Mouse (Mus musculus) hindbrain, embryonic 15.5 days (tissue): Measurements from ENCODE around the gene Ddx59. TPM values are rescaled to one million over a fixed set of nuclear protein-coding genes. Genes with fewer than 3 reads are reported as not detected.

Experiments used
- ATAC-seq: fragments of 200-750 bp; cut with Nextera tagmentation; 2 replicates; pipeline ENCODE4 v1.8.0; 2017; ENCODE audit warnings: low read depth, moderate number of reproducible peaks, moderate TSS enrichment; ENCODE audit not compliant: low FRiP score
- H3K27ac ChIP-seq: fragments of 300-500 bp; sonication (generic); replicated peaks from 2 replicates; pipeline ENCODE4 v1.5.1; 2015; ENCODE audit warnings: mild to moderate bottlenecking, inconsistent platforms
- H3K27me3 ChIP-seq: fragments of 300-500 bp; sonication (generic); 2 replicates; pipeline ENCODE4 v1.6.1; 2015; ENCODE audit warnings: control low read depth, inconsistent platforms
- H3K36me3 ChIP-seq: fragments of 300-500 bp; sonication (generic); 2 replicates; pipeline ENCODE4 v1.6.1; 2015; ENCODE audit warnings: control low read depth, inconsistent platforms
- H3K4me1 ChIP-seq: fragments of 300-500 bp; sonication (generic); replicated peaks from 2 replicates; pipeline ENCODE4 v1.6.1; 2015; ENCODE audit warnings: control low read depth, inconsistent platforms
- H3K4me2 ChIP-seq: fragments of 300-500 bp; sonication (generic); 2 replicates; pipeline ENCODE4 v1.6.1; 2015; ENCODE audit warnings: moderate library complexity, mild to moderate bottlenecking, inconsistent platforms
- H3K4me3 ChIP-seq: fragments of 300-500 bp; sonication (generic); 2 replicates; pipeline ENCODE4 v1.5.1; 2015; ENCODE audit warnings: mild to moderate bottlenecking, inconsistent platforms
- H3K9ac ChIP-seq: fragments of 300-500 bp; sonication (generic); 2 replicates; pipeline ENCODE4 v1.6.1; 2015; ENCODE audit warnings: inconsistent platforms
- H3K9me3 ChIP-seq: fragments of 300-500 bp; sonication (generic); 2 replicates; pipeline ENCODE4 v1.6.1; 2016; ENCODE audit warnings: control low read depth, inconsistent platforms
- WGBS: fragments of 180-500 bp; shearing (Covaris S2); methylation state at CpG from one replicate; pipeline ENCODE4 v1.1.7; 2015; 5-methylcytosine and 5-hydroxymethylcytosine counted together
- polyA plus RNA-seq: library from polyadenylated mRNA; unstranded; fragments of >200 nt; fragmentation: Nextera tagmentation; extraction: Ambion mirVana; gene quantifications from 2 replicates; pipeline ENCODE4 v1.2.1, GENCODE M21; 2015

Ddx59 gene
- polyA plus RNA-seq, 1 experiment from 2014 or later, result 19.5 TPM

GRCm38 (mm10) chr1:136452421-136452820, 37.4 kb downstream of the Ddx59 start:
- Histone ChIP-seq H3K27ac (no peak overlapping the region), H3K4me1 (0 out of 2 replicates have a peak, but pooled peaks cover 3% of the 10 kb centered on the region), H3K27me3 (no peaks in the 10 kb centered on the region), H3K36me3 (no peaks in the 10 kb centered on the region), H3K4me2 (no peak overlapping the region), H3K4me3 (no peak overlapping the region), H3K9me3 (no peaks in the 10 kb centered on the region), H3K9ac (no peak overlapping the region)
- ATAC-seq, result no peak
- WGBS, result 61% methylated on average over 5 of the region's 5 CpGs

DNA sequence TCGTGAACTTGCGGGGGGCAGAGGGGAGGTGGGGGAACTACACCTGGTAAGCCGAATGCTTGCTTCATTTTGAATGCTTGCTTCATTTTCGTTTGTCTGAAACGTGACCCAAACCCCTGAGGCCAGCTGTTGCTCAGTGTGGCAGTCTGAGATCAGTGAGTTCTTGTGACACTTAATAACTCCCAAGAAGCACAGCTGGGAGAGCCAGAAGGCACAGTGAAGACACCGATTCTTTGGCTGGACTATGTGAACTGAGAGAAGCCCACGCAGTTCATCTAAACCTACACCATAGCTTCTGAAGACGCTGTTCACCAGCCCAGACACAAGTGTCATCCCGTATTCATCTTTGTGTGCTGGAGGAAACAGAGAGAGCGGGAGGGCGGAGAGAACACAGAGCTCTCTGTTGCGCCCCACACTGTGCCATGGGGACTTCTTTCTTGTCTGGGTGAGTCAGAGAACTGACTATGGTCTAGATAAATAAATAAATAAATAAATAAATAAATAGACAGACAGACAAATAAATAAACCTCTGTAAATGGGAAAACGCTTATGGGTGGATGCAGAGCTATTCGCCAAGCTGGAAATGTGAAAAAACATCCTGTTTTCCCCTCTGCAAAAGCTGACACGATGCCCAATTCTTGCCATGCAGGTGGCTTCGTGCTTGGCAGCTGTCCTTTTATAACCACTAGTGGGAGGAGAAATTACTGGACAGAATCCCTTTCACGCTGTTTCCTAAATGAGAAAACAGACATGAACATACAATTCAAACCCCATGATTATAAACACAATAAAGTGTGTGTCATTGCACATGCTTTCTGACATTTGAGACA, 40.9 kb downstream of the Ddx59 start:
- no peak for ATAC-seq
- 0 out of 2 replicates have a peak, but pooled peaks cover 3% of the 10 kb centered on the region for H3K4me1 ChIP-seq
- no peaks in the 10 kb centered on the region for H3K27me3 ChIP-seq
- WGBS, result 72% methylated on average over 17 of the region's 17 CpGs
- H3K27ac ChIP-seq, result no peak overlapping the region
- no peaks in the 10 kb centered on the region for H3K9me3 ChIP-seq
- H3K4me3 ChIP-seq, result no peak overlapping the region
- H3K4me2 ChIP-seq, result no peak overlapping the region
- no peaks in the 10 kb centered on the region for H3K36me3 ChIP-seq
- no peak overlapping the region for H3K9ac ChIP-seq

- H3K9ac ChIP-seq, result no peak overlapping the region
- no peak overlapping the region for H3K27ac ChIP-seq
- WGBS, result 77% methylated on average over 6 of the region's 6 CpGs
- ATAC-seq, result no peak
- no peak overlapping the region for H3K4me3 ChIP-seq
- no peaks in the 10 kb centered on the region for H3K36me3 ChIP-seq
- H3K9me3 ChIP-seq, result no peaks in the 10 kb centered on the region
- H3K4me2 ChIP-seq, result no peak overlapping the region
- 0 out of 2 replicates have a peak, but pooled peaks cover 3% of the 10 kb centered on the region for H3K4me1 ChIP-seq
- H3K27me3 ChIP-seq, result no peaks in the 10 kb centered on the region
Measured at GRCm38 (mm10) chr1:136456741-136457140, 41.7 kb downstream of the Ddx59 start.

DNA sequence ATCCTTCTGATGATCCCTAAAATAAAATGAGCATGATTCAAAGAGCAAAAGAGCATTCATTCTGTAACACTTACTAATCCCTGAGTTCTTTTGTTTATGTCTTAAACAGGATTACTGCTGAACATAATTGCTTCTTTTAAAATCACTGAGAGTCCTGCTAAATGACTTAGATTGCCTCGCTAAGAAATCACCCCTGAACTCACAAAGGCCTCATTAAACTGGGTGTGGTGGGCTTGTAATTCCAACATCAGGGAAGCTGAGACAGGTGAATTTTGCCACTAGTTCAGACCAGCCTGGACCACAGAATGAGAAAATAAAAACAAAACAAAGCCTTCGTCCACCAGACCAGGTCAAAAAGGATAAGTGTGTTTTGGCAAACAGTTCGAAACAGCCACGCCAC, 42.3 kb downstream of the Ddx59 start:
- Histone ChIP-seq H3K36me3 (no peaks in the 10 kb centered on the region), H3K4me1 (0 out of 2 replicates have a peak, but pooled peaks cover 3% of the 10 kb centered on the region), H3K27ac (no peak overlapping the region), H3K4me3 (no peak overlapping the region), H3K27me3 (no peaks in the 10 kb centered on the region), H3K9me3 (no peaks in the 10 kb centered on the region), H3K9ac (no peak overlapping the region), H3K4me2 (no peak overlapping the region)
- ATAC-seq, result no peak
- 81% methylated on average over 4 of the region's 4 CpGs for WGBS

DNA sequence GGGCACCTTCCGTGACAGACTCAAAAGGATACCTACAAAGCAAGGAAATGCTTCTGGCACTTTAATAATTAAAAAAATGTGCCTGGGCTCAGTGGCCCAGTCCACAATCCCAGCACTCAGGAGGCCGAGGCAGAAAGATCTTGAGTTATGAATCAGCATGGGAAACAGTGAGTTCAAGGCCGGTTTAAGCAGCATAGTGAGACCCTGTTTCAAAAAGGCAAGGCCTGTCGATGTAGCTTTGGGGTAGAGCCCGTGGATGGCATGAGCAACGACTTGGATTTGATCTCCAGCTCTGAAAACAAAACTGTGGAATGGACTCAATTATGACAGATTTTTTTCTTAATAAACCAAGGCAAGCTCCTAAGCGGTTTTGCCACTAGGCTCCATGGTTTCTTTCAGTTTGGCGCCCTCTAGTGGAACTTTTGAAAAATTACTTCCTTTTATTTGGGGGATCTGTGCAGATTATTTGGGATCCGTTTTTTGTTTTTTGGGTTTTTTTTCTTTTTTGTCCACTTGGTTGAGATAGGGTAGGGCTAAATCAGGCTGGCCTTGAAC, 43.7 kb downstream of the Ddx59 start:
- H3K27me3 ChIP-seq, result no peaks in the 10 kb centered on the region
- H3K27ac ChIP-seq, result no peak overlapping the region
- no peak overlapping the region for H3K4me3 ChIP-seq
- 0 out of 2 replicates have a peak, but pooled peaks cover 3% of the 10 kb centered on the region for H3K4me1 ChIP-seq
- no peak overlapping the region for H3K4me2 ChIP-seq
- no peaks in the 10 kb centered on the region for H3K9me3 ChIP-seq
- 0 out of 2 replicates have a peak, but pooled peaks have one; percentile 4 for ATAC-seq
- H3K36me3 ChIP-seq, result no peaks in the 10 kb centered on the region
- WGBS, result 31% methylated on average over 9 of the region's 9 CpGs
- no peak overlapping the region for H3K9ac ChIP-seq

- no peaks in the 10 kb centered on the region for H3K9me3 ChIP-seq
- no peak overlapping the region for H3K27ac ChIP-seq
- peaks cover 7% of the 10 kb centered on the region for H3K4me1 ChIP-seq
- no peak overlapping the region for H3K4me3 ChIP-seq
- 51% methylated on average over 10 of the region's 10 CpGs for WGBS
- H3K27me3 ChIP-seq, result no peaks in the 10 kb centered on the region
- no peak for ATAC-seq
- no peak overlapping the region for H3K9ac ChIP-seq
- H3K4me2 ChIP-seq, result no peak overlapping the region
- H3K36me3 ChIP-seq, result no peaks in the 10 kb centered on the region
Measured at GRCm38 (mm10) chr1:136462443-136462842, 47.4 kb downstream of the Ddx59 start.

DNA sequence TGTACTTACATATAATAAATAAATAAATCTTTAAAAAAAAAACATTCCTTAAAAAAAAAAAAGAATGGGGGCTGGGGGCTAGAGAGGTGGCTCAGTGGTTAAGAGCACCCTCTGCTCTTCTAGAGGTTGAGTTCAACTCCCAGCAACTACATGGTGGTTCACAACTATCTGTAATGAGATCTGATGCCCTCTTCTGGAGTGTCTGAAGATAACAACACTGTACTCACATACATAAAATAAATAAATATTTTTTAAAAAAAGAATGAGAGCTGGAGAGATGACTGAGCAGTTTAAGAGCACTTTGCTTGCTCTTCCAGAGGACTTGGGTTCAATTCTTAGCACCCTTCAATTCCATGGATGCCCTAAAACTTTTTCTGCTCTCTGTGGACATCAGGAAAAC, 50.1 kb downstream of the Ddx59 start:
- no peak overlapping the region for H3K27ac ChIP-seq
- no peaks in the 10 kb centered on the region for H3K27me3 ChIP-seq
- H3K36me3 ChIP-seq, result no peaks in the 10 kb centered on the region
- H3K9ac ChIP-seq, result no peak overlapping the region
- H3K4me2 ChIP-seq, result no peak overlapping the region
- no peaks in the 10 kb centered on the region for H3K9me3 ChIP-seq
- no peak overlapping the region for H3K4me3 ChIP-seq
- ATAC-seq, result no peak
- peaks cover 7% of the 10 kb centered on the region for H3K4me1 ChIP-seq

GRCm38 (mm10) chr1:136466143-136466811, 51.2 kb downstream of the Ddx59 start, which contains the start of gene Kif14:
TSS of gene Kif14 (plus strand) at chr1:136466343.
- Histone ChIP-seq H3K4me3 (peak within 1 kb of the TSS; percentile 62), H3K4me1 (peaks cover 7% of the 10 kb centered on the region), H3K36me3 (no peaks in the 10 kb centered on the region), H3K4me2 (peak within 1 kb of the TSS; percentile 100), H3K9ac (peak within 1 kb of the TSS; percentile 39), H3K27me3 (no peaks in the 10 kb centered on the region), H3K9me3 (no peaks in the 10 kb centered on the region), H3K27ac (no peak within 1 kb of the TSS)
- under 1% methylated on average over 52 of the region's 52 CpGs for WGBS
- peak; percentile 98 for ATAC-seq

- no peak overlapping the region for H3K4me2 ChIP-seq
- 94% methylated on average over 4 of the region's 4 CpGs for WGBS
Measured at GRCm38 (mm10) chr1:136469408-136469807, 54.3 kb downstream of the Ddx59 start.

GRCm38 (mm10) chr1:136470471-136470870, 55.4 kb downstream of the Ddx59 start:
- Histone ChIP-seq H3K4me1 (peaks cover 7% of the 10 kb centered on the region), H3K27me3 (no peaks in the 10 kb centered on the region), H3K27ac (no peak overlapping the region), H3K4me2 (no peak overlapping the region), H3K9ac (no peak overlapping the region), H3K9me3 (no peaks in the 10 kb centered on the region), H3K36me3 (no peaks in the 10 kb centered on the region), H3K4me3 (no peak overlapping the region)
- whole genome bisulfite sequencing, result 12% methylated on average over 6 of the region's 6 CpGs
- no peak for ATAC-seq

More at GRCm38 (mm10) chr1:136469408-136469807, 54.3 kb downstream of the Ddx59 start:
- ATAC-seq, result no peak
- Histone ChIP-seq H3K4me1 (peaks cover 7% of the 10 kb centered on the region), H3K36me3 (no peaks in the 10 kb centered on the region), H3K27me3 (no peaks in the 10 kb centered on the region), H3K27ac (no peak overlapping the region), H3K9me3 (no peaks in the 10 kb centered on the region), H3K9ac (no peak overlapping the region), H3K4me3 (no peak overlapping the region)
